Mouse (Mus musculus) ovary, postnatal 36 days (tissue): ENCODE measurements around the gene Vmn2r120.
"Not testable (repeated sequence)": the region's sequence is repeated elsewhere in the genome, so short reads cannot be mapped to it uniquely, and the experiment has no call there.

Experiments
- DNase-seq: peaks from one replicate; pipeline ENCODE4 v3.0.0; 2022; ENCODE audit warnings: low spot score, mixed read lengths

Vmn2r120 gene

DNA sequence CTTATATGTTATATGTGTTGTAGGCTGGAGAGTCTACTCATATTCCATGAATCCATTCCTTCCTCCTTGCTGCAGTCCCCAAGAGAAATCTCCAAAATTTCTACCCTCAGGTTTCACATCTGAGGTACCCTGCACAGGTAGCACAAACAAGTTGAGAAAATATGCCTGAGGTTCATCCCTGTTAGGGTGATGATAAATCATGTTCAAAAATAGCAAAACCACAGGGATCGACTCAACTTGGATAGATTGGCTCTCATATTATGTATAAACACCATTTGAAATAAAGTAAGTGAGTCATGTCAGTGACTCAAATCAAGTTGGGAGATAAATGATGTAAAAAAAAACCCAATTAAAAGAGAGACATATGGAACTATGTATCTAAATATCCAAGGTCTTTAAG, at the start of gene Vmn2r120:
Gene Vmn2r120 (minus strand): TSS at position 101 of the 400 bp plus-strand sequence.
- no peak for DNase-seq

GRCm38 (mm10) chr17:57587273-57587672, 42.0 kb upstream of the Vmn2r120 start:
- not testable (repeated sequence) for DNase-seq

DNA sequence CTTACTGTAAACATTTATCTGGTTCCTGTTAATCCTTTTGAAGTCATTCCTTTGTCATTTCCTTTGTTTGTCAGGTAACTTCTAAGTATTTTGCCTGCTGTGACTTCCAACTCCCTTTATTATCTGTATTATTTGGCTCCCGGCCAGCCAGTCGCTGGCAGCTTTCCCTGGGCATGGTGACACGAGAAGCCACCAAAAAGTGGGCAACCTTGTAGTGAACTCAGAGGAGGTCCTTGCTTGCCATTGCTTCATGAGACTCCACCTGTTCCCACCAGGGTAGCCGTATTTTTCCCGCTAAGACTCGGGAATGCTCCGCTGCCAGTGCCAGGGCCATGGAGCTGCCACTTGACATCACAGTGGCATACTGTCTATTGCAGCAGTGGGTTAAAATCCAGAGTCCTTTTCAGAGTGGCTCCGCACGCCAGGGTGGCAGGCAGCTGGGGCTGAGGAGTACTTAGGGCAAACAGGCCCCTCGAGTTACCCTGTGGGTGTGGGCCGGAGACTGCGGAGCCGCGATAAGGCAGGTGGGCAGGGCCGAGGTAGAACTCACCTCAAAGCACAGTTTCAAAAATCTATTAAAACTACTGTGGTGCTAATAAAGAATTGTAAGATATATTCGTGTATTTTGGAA, 28.9 kb upstream of the Vmn2r120 start:
- no peak for DNase-seq
